Mouse (Mus musculus) MEL (cell line): ENCODE measurements around the gene Ephb3. TPM values are rescaled to one million over a fixed set of nuclear protein-coding genes. Genes with fewer than 3 reads are reported as not detected.

ENCODE experiments used
- DNase-seq: peaks from one replicate; pipeline ENCODE4 v3.0.0; 2011; ENCODE audit warnings: low read depth, low spot score
- H3K27ac ChIP-seq: 2 replicates; pipeline ENCODE4 v1.5.1; 2012; ENCODE audit warnings: low read depth, mild to moderate bottlenecking, control low read depth, low read length, moderate library complexity; ENCODE audit not compliant: control insufficient read depth
- H3K27me3 ChIP-seq, 2 experiments: fragments of 150-350 bp in 1 of 2; sonication (generic) in 1 of 2; 2 replicates each; pipeline ENCODE4 v1.6.1; 2012; ENCODE audit warnings: low read length in 2 of 2, mild to moderate bottlenecking in 2 of 2, improper control_type of control experiment in 1 of 2, moderate library complexity in 1 of 2; ENCODE audit not compliant: insufficient read depth in 2 of 2, control insufficient read depth in 1 of 2
- H3K36me3 ChIP-seq, 2 experiments: 2 replicates each; pipeline ENCODE4 v1.6.1; 2012 to 2014; ENCODE audit warnings: low read length in 2 of 2, improper control_type of control experiment in 1 of 2, inconsistent platforms in 1 of 2, mild to moderate bottlenecking in 1 of 2; ENCODE audit not compliant: insufficient read depth in 2 of 2, control insufficient read depth in 1 of 2
- H3K4me1 ChIP-seq, 2 experiments: fragments of 150-350 bp in 1 of 2; sonication (generic) in 1 of 2; 2 replicates each; pipeline ENCODE4 v1.6.1; 2012; ENCODE audit warnings: low read length in 2 of 2, improper control_type of control experiment in 1 of 2, mild to moderate bottlenecking in 1 of 2; ENCODE audit not compliant: insufficient read depth in 2 of 2, control insufficient read depth in 1 of 2
- H3K4me3 ChIP-seq, 2 experiments: fragments of 150-350 bp in 1 of 2; sonication (generic) in 1 of 2; 2 replicates each; pipeline ENCODE4 v1.5.1; 2012; ENCODE audit warnings: low read depth in 2 of 2, low read length in 2 of 2, mild to moderate bottlenecking in 2 of 2, moderate library complexity in 2 of 2, control low read depth in 1 of 2, improper control_type of control experiment in 1 of 2; ENCODE audit not compliant: control insufficient read depth in 1 of 2, insufficient read depth in 1 of 2
- H3K79me2 ChIP-seq: 2 replicates; pipeline ENCODE4 v1.6.1; 2012; ENCODE audit warnings: mild to moderate bottlenecking, low read length, moderate library complexity; ENCODE audit not compliant: control insufficient read depth, poor library complexity, insufficient read depth
- H3K9ac ChIP-seq: 2 replicates; pipeline ENCODE4 v1.6.1; 2012; ENCODE audit warnings: low read depth, mild to moderate bottlenecking, control low read depth, low read length, moderate library complexity; ENCODE audit not compliant: control insufficient read depth, poor library complexity, severe bottlenecking
- H3K9me3 ChIP-seq: fragments of 150-350 bp; sonication (generic); replicated peaks from 2 replicates; pipeline ENCODE4 v1.6.1; 2012; ENCODE audit warnings: mild to moderate bottlenecking, low read length, improper control_type of control experiment, moderate library complexity; ENCODE audit not compliant: insufficient read depth
- BHLHE40 ChIP-seq: IDR thresholded peaks from 2 replicates; pipeline ENCODE4 v1.6.1; 2012; ENCODE audit warnings: low read depth, mild to moderate bottlenecking, inconsistent platforms, low read length, improper control_type of control experiment, borderline replicate concordance
- CTCF ChIP-seq, 3 experiments: IDR thresholded peaks in 2 of 3; conservative IDR thresholded peaks in 1 of 3; 2 replicates each; pipeline ENCODE4 v1.5.1; 2011 to 2012; ENCODE audit warnings: low read length in 3 of 3, low read depth in 2 of 3, mild to moderate bottlenecking in 2 of 3, improper control_type of control experiment in 1 of 3, inconsistent platforms in 1 of 3, mixed read lengths in 1 of 3, moderate library complexity in 1 of 3; ENCODE audit not compliant: control insufficient read depth in 1 of 3, insufficient read depth in 1 of 3, poor library complexity in 1 of 3, severe bottlenecking in 1 of 3
- E2F4 ChIP-seq: IDR thresholded peaks from 2 replicates; pipeline ENCODE4 v1.6.1; 2011; ENCODE audit warnings: low read depth, low read length, improper control_type of control experiment, borderline replicate concordance
- ELF1 ChIP-seq: IDR thresholded peaks from 2 replicates; pipeline ENCODE4 v1.6.1; 2014; ENCODE audit warnings: low read depth, mild to moderate bottlenecking, inconsistent platforms, low read length, improper control_type of control experiment, moderate library complexity
- EP300 ChIP-seq, 2 experiments: IDR thresholded peaks; 2 replicates each; pipeline ENCODE4 v1.6.1; 2011; ENCODE audit warnings: improper control_type of control experiment in 2 of 2, low read length in 2 of 2, low read depth in 1 of 2, mild to moderate bottlenecking in 1 of 2
- ETS1 ChIP-seq: IDR thresholded peaks from 2 replicates; pipeline ENCODE4 v1.6.1; 2012; ENCODE audit warnings: low read depth, mild to moderate bottlenecking, inconsistent platforms, low read length, improper control_type of control experiment, moderate library complexity
- GATA1 ChIP-seq: IDR thresholded peaks from 2 replicates; pipeline ENCODE4 v1.6.1; 2011; ENCODE audit warnings: low read depth, low read length, improper control_type of control experiment
- JUND ChIP-seq: IDR thresholded peaks from 2 replicates; pipeline ENCODE4 v1.6.1; 2011; ENCODE audit warnings: low read depth, mild to moderate bottlenecking, improper control_type of control experiment, low read length
- MAZ ChIP-seq: IDR thresholded peaks from 2 replicates; pipeline ENCODE4 v1.6.1; 2012; ENCODE audit warnings: low read depth, mild to moderate bottlenecking, inconsistent platforms, low read length, improper control_type of control experiment
- MXI1 ChIP-seq: IDR thresholded peaks from 2 replicates; pipeline ENCODE4 v1.6.1; 2011; ENCODE audit warnings: mild to moderate bottlenecking, low read depth, low read length, improper control_type of control experiment
- MYB ChIP-seq: IDR thresholded peaks from 2 replicates; pipeline ENCODE4 v1.6.1; 2011; ENCODE audit warnings: mild to moderate bottlenecking, low read depth, low read length, improper control_type of control experiment
- NELFE ChIP-seq: IDR thresholded peaks from 2 replicates; pipeline ENCODE4 v1.6.1; 2011; ENCODE audit warnings: low read depth, low read length, improper control_type of control experiment
- POLR2AphosphoS2 ChIP-seq: IDR thresholded peaks from 2 replicates; pipeline ENCODE4 v1.6.1; 2011; ENCODE audit warnings: low read length, improper control_type of control experiment
- RAD21 ChIP-seq: IDR thresholded peaks from 2 replicates; pipeline ENCODE4 v1.6.1; 2011; ENCODE audit warnings: mild to moderate bottlenecking, low read depth, low read length, improper control_type of control experiment
- SIN3A ChIP-seq: IDR thresholded peaks from 2 replicates; pipeline ENCODE4 v1.6.1; 2012; ENCODE audit warnings: low read length, improper control_type of control experiment, inconsistent platforms
- TAL1 ChIP-seq: IDR thresholded peaks from 2 replicates; pipeline ENCODE4 v1.6.1; 2012; ENCODE audit warnings: mild to moderate bottlenecking, inconsistent platforms, low read length, moderate library complexity, mixed read lengths
- UBTF ChIP-seq: IDR thresholded peaks from 2 replicates; pipeline ENCODE4 v1.6.1; 2012; ENCODE audit warnings: low read depth, mild to moderate bottlenecking, inconsistent platforms, low read length, improper control_type of control experiment, moderate library complexity, borderline replicate concordance; ENCODE audit not compliant: insufficient read depth
- USF2 ChIP-seq, 2 experiments: IDR thresholded peaks; 2 replicates each; pipeline ENCODE4 v1.6.1; 2011 to 2012; ENCODE audit warnings: improper control_type of control experiment in 2 of 2, low read length in 2 of 2, borderline replicate concordance in 1 of 2, inconsistent platforms in 1 of 2, low read depth in 1 of 2, mild to moderate bottlenecking in 1 of 2; ENCODE audit not compliant: insufficient read depth in 1 of 2
- ZC3H11A ChIP-seq: IDR thresholded peaks from 2 replicates; pipeline ENCODE4 v1.6.1; 2012; ENCODE audit warnings: low read depth, mild to moderate bottlenecking, inconsistent platforms, low read length, improper control_type of control experiment
- ZMIZ1 ChIP-seq: IDR thresholded peaks from 2 replicates; pipeline ENCODE4 v1.6.1; 2012; ENCODE audit warnings: low read depth, mild to moderate bottlenecking, inconsistent platforms, low read length, improper control_type of control experiment, moderate library complexity
- polyA plus RNA-seq, 2 experiments: library from polyadenylated mRNA; stranded (reverse) in 1 of 2; unstranded in 1 of 2; fragments of >175 nt in 1 of 2; fragments of >200 nt in 1 of 2; gene quantifications; 2 replicates each; pipeline versions ENCODE4 v1.2.1 to v1.2.4; 2012; ENCODE audit warnings: low replicate concordance in 2 of 2, low read depth in 1 of 2; ENCODE audit not compliant: insufficient read length in 2 of 2, insufficient read depth in 1 of 2, missing spikeins in 1 of 2
- total RNA-seq: library from RNA; depleted of rRNA; stranded (reverse); fragments of 300-350 nt; gene quantifications from 2 replicates; pipeline ENCODE4 v1.2.3, GENCODE M21; 2012

Gene Ephb3
- total and polyA plus RNA-seq, 3 experiments = 0.46 to 2.9 TPM; not detected in 1

DNA sequence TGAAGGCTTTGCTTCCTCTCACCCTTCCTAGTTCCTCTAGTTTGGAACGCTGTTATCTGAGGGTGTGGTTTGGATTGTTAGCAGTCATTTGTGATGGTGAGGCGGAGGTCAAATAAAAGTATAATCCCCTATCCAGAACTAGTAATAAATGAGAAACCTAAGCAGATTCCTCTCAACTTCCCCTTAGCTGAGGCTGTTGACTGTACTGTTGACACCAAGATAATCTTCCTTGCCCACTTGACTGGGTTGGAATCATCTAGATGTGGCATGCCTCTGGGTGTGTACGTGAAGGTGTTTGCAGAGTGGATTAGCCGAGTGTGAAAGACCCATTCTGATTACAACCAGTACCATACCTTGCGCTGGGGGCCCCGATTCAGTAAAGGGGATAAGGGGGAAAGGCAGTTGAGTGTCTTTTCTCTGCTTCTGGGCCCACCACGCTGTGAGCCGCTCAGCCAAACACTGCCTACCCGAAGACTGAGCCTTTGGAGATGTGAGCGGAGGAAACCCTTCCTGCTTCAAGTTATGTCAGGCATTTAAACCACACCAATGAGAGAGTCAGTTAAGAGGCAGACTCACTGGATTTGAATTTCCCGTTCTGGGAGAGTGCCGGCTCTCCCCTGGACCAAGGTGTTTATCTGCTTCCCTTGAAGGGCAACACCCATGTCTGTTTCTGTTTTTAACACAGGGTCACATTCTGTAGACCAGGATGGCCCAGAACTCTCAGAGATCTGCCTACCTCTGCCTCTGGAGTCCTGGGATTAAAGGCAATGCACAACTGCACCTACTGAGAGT is 52.2 kb downstream of the Ephb3 start:
- Histone ChIP-seq H3K79me2 (no peaks in the 10 kb centered on the region), H3K4me1 (peaks cover 0 to 31% of the 10 kb centered on the region in 2 experiments; a peak in 2 of 4 replicates), H3K27me3 (no peaks in the 10 kb centered on the region), H3K27ac (peak overlapping the region; percentile 60), H3K9ac (no peak overlapping the region), H3K36me3 (peaks cover 0 to 15% of the 10 kb centered on the region in 2 experiments; a peak in 2 of 4 replicates), H3K9me3 (no peaks in the 10 kb centered on the region), H3K4me3 (0 out of 4 replicates have a peak overlapping the region, but pooled peaks of 1 of the 2 experiments have one; percentile 3)
- DNase-seq = peak; percentile 64
- TF ChIP-seq EP300 (IDR thresholded peaks at IDR 0.05; ENCODE audit: low read depth in 1 of 2, low read length in 2 of 2) = peak; percentile 38 to 63; a peak in 3 of 4 replicates
- 0 out of 2 replicates have a peak, but pooled peaks have one; percentile 34 for TF ChIP-seq MXI1
- TF ChIP-seq GATA1 = peak; percentile 35; the same call in 1 of the 2 replicates
- TF ChIP-seq USF2 (IDR thresholded peaks at IDR 0.05; ENCODE audit: borderline replicate concordance in 1 of 2, insufficient read depth in 1 of 2, low read depth in 1 of 2, low read length in 2 of 2) = no peak
- no peak for TF ChIP-seq ZC3H11A
- no peak for TF ChIP-seq CTCF (IDR thresholded peaks at IDR 0.05 in 2 of 3, conservative IDR thresholded peaks at IDR 0.05 in 1 of 3; ENCODE audit: control insufficient read depth in 1 of 3, insufficient read depth in 1 of 3, low read depth in 2 of 3, low read length in 3 of 3, poor library complexity in 1 of 3, severe bottlenecking in 1 of 3)
- TF ChIP-seq SIN3A = peak; percentile 22; the same call in 1 of the 2 replicates
- TF ChIP-seq TAL1 = peak; percentile 54; the same call in 1 of the 2 replicates
- TF ChIP-seq MYB = no peak
- TF ChIP-seq MAZ = no peak
- no peak for TF ChIP-seq UBTF
- 0 out of 2 replicates have a peak, but pooled peaks have one; percentile 14 for TF ChIP-seq ETS1

DNA sequence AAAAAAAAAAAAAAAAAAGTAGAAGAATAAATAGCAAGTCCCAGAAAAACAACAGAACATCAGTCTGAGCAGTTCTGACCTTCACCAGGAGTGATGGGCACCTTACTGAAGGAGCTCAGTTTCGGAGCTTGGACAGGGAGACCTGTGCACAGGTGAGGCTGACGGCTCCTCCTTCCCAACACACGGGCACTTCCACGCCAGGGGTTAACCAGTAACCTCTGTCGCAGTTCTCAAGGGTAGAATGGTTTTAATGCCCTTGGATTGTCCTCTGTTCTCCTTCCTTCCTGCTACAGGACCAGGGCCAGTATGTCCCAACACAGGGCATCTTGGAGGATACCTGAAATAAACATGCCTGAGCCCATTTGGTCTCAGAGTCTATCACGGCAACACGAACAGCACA is 60.9 kb downstream of the Ephb3 start:
- Histone ChIP-seq H3K9ac (no peak overlapping the region), H3K27ac (no peak overlapping the region), H3K4me3 (no peak overlapping the region), H3K4me1 (no peaks in the 10 kb centered on the region; a peak in 1 of 4 replicates), H3K9me3 (no peaks in the 10 kb centered on the region), H3K79me2 (no peaks in the 10 kb centered on the region), H3K36me3 (no peaks in the 10 kb centered on the region; a peak in 1 of 4 replicates), H3K27me3 (no peaks in the 10 kb centered on the region; a peak in 1 of 4 replicates)
- no peak for DNase-seq
- no peak for TF ChIP-seq BHLHE40
- TF ChIP-seq TAL1 = no peak
- TF ChIP-seq JUND = no peak
- no peak for TF ChIP-seq ZMIZ1
- TF ChIP-seq USF2 (IDR thresholded peaks at IDR 0.05; ENCODE audit: borderline replicate concordance in 1 of 2, insufficient read depth in 1 of 2, low read depth in 1 of 2, low read length in 2 of 2) = no peak
- TF ChIP-seq ETS1 = no peak
- no peak for TF ChIP-seq NELFE
- TF ChIP-seq ELF1 = no peak
- TF ChIP-seq SIN3A = no peak
- TF ChIP-seq POLR2AphosphoS2 = no peak
- TF ChIP-seq RAD21 = no peak
- no peak for TF ChIP-seq E2F4
